Mouse (Mus musculus) neural tube, embryonic 12.5 days (tissue): Measurements from ENCODE around the gene Mfsd6. TPM values are rescaled to one million over a fixed set of nuclear protein-coding genes. Genes with fewer than 3 reads are reported as not detected.

Source experiments
- ATAC-seq: fragments of 200-750 bp; cut with Nextera tagmentation; 2 replicates; pipeline ENCODE4 v1.8.0; 2017; ENCODE audit warnings: low read depth, mild to moderate bottlenecking, moderate TSS enrichment, moderate library complexity; ENCODE audit not compliant: low FRiP score
- H3K27ac ChIP-seq: fragments of 300-500 bp; sonication (generic); 2 replicates; pipeline ENCODE4 v1.5.1; 2016
- H3K27me3 ChIP-seq: fragments of 300-500 bp; sonication (generic); replicated peaks from 2 replicates; pipeline ENCODE4 v1.6.1; 2016; ENCODE audit warnings: mild to moderate bottlenecking
- H3K36me3 ChIP-seq: fragments of 300-500 bp; sonication (generic); 2 replicates; pipeline ENCODE4 v1.6.1; 2016; ENCODE audit warnings: mild to moderate bottlenecking
- H3K4me1 ChIP-seq: fragments of 300-500 bp; sonication (generic); 2 replicates; pipeline ENCODE4 v1.6.1; 2016
- H3K4me2 ChIP-seq: fragments of 300-500 bp; sonication (generic); replicated peaks from 2 replicates; pipeline ENCODE4 v1.6.1; 2016; ENCODE audit warnings: mild to moderate bottlenecking
- H3K4me3 ChIP-seq: fragments of 300-500 bp; sonication (generic); 2 replicates; pipeline ENCODE4 v1.5.1; 2016
- H3K9ac ChIP-seq: fragments of 300-500 bp; sonication (generic); 2 replicates; pipeline ENCODE4 v1.6.1; 2016; ENCODE audit warnings: mild to moderate bottlenecking
- H3K9me3 ChIP-seq: fragments of 300-500 bp; sonication (generic); 2 replicates; pipeline ENCODE4 v1.6.1; 2016; ENCODE audit warnings: mild to moderate bottlenecking
- WGBS: fragments of 180-500 bp; shearing (Covaris S2); methylation state at CpG from one replicate; pipeline ENCODE4 v1.1.7; 2016; 5-methylcytosine and 5-hydroxymethylcytosine counted together
- polyA plus RNA-seq: library from polyadenylated mRNA; unstranded; fragments of >200 nt; fragmentation: Nextera tagmentation; extraction: Ambion mirVana; gene quantifications from 2 replicates; pipeline ENCODE4 v1.2.1, GENCODE M21; 2016

Gene Mfsd6
- polyA plus RNA-seq, 1 experiment from 2014 or later: 8.0 TPM

GRCm38 (mm10) chr1:52730258-52730657, 3.0 kb upstream of the Mfsd6 start:
- Histone ChIP-seq H3K9me3 (no peaks in the 10 kb centered on the region), H3K4me2 (no peak overlapping the region), H3K4me3 (no peak overlapping the region), H3K27me3 (no peaks in the 10 kb centered on the region), H3K9ac (no peak overlapping the region), H3K27ac (no peak overlapping the region), H3K36me3 (no peaks in the 10 kb centered on the region), H3K4me1 (no peaks in the 10 kb centered on the region)
- 92% methylated on average over 1 of the region's 1 CpGs for WGBS
- ATAC-seq: no peak

- Histone ChIP-seq H3K9ac (no peak overlapping the region), H3K4me1 (no peaks in the 10 kb centered on the region), H3K36me3 (no peaks in the 10 kb centered on the region), H3K27ac (no peak overlapping the region), H3K4me3 (no peak overlapping the region), H3K9me3 (no peaks in the 10 kb centered on the region), H3K27me3 (no peaks in the 10 kb centered on the region), H3K4me2 (no peak overlapping the region)
- no peak for ATAC-seq
- WGBS: 95% methylated on average over 5 of the region's 5 CpGs
Observed at GRCm38 (mm10) chr1:52728857-52729489, 1.7 kb upstream of the Mfsd6 start.

GRCm38 (mm10) chr1:52726371-52727055, 749 bp downstream of the Mfsd6 start:
- peak; percentile 81 for ATAC-seq
- Histone ChIP-seq H3K4me3 (peak overlapping the region; percentile 85), H3K9me3 (no peaks in the 10 kb centered on the region), H3K4me1 (no peaks in the 10 kb centered on the region), H3K9ac (peak overlapping the region; percentile 94), H3K27me3 (no peaks in the 10 kb centered on the region), H3K36me3 (no peaks in the 10 kb centered on the region), H3K27ac (peak overlapping the region; percentile 82), H3K4me2 (peak overlapping the region; percentile 86)
- under 1% methylated on average over 56 of the region's 56 CpGs for WGBS

- 57% methylated on average over 4 of the region's 4 CpGs for WGBS
- Histone ChIP-seq H3K9me3 (no peaks in the 10 kb centered on the region), H3K27ac (no peak overlapping the region), H3K9ac (no peak overlapping the region), H3K27me3 (no peaks in the 10 kb centered on the region), H3K4me1 (peaks cover 4% of the 10 kb centered on the region; the same call in 1 of the 2 replicates), H3K4me2 (no peak overlapping the region), H3K36me3 (no peaks in the 10 kb centered on the region), H3K4me3 (no peak overlapping the region)
- ATAC-seq: no peak
Observed at GRCm38 (mm10) chr1:52722586-52722985, 4.7 kb downstream of the Mfsd6 start.

- Histone ChIP-seq H3K9me3 (no peaks in the 10 kb centered on the region), H3K27ac (no peak overlapping the region), H3K4me2 (no peak overlapping the region), H3K4me3 (no peak overlapping the region), H3K9ac (no peak overlapping the region), H3K27me3 (no peaks in the 10 kb centered on the region), H3K4me1 (peaks cover 4% of the 10 kb centered on the region; the same call in 1 of the 2 replicates), H3K36me3 (no peaks in the 10 kb centered on the region)
- ATAC-seq: no peak
- WGBS: 59% methylated on average over 5 of the region's 5 CpGs
Observed at GRCm38 (mm10) chr1:52719096-52719495, 8.2 kb downstream of the Mfsd6 start.

GRCm38 (mm10) chr1:52718068-52718748, 9.1 kb downstream of the Mfsd6 start:
- no peak overlapping the region for H3K27ac ChIP-seq
- peak; percentile 33; the same call in 1 of the 2 replicates for ATAC-seq

GRCm38 (mm10) chr1:52714451-52714850, 12.8 kb downstream of the Mfsd6 start:
- no peak for ATAC-seq
- H3K9ac ChIP-seq: no peak overlapping the region
- no peaks in the 10 kb centered on the region for H3K9me3 ChIP-seq
- H3K4me3 ChIP-seq: no peak overlapping the region
- H3K4me1 ChIP-seq: peaks cover 6% of the 10 kb centered on the region; the same call in 1 of the 2 replicates
- H3K27ac ChIP-seq: no peak overlapping the region
- H3K36me3 ChIP-seq: no peaks in the 10 kb centered on the region
- no peaks in the 10 kb centered on the region for H3K27me3 ChIP-seq
- 44% methylated on average over 1 of the region's 1 CpGs for WGBS
- H3K4me2 ChIP-seq: no peak overlapping the region

More at GRCm38 (mm10) chr1:52718068-52718748, 9.1 kb downstream of the Mfsd6 start:
- Histone ChIP-seq H3K36me3 (no peaks in the 10 kb centered on the region), H3K9me3 (no peaks in the 10 kb centered on the region), H3K9ac (no peak overlapping the region), H3K4me1 (peaks cover 6% of the 10 kb centered on the region; the same call in 1 of the 2 replicates), H3K27me3 (no peaks in the 10 kb centered on the region), H3K4me2 (no peak overlapping the region), H3K4me3 (no peak overlapping the region)
- 46% methylated on average over 3 of the region's 3 CpGs for WGBS

- Histone ChIP-seq H3K27me3 (no peaks in the 10 kb centered on the region), H3K27ac (no peak overlapping the region), H3K9ac (no peak overlapping the region), H3K4me2 (no peak overlapping the region), H3K4me3 (no peak overlapping the region), H3K4me1 (peaks cover 6% of the 10 kb centered on the region; the same call in 1 of the 2 replicates), H3K36me3 (no peaks in the 10 kb centered on the region), H3K9me3 (no peaks in the 10 kb centered on the region)
- WGBS: 32% methylated on average over 3 of the region's 3 CpGs
- ATAC-seq: no peak
Observed at GRCm38 (mm10) chr1:52714021-52714420, 13.2 kb downstream of the Mfsd6 start.

- Histone ChIP-seq H3K27me3 (no peaks in the 10 kb centered on the region), H3K27ac (no peak overlapping the region), H3K9me3 (no peaks in the 10 kb centered on the region), H3K36me3 (no peaks in the 10 kb centered on the region), H3K4me2 (no peak overlapping the region), H3K4me3 (no peak overlapping the region), H3K4me1 (no peaks in the 10 kb centered on the region), H3K9ac (no peak overlapping the region)
- no peak for ATAC-seq
- 86% methylated on average over 6 of the region's 6 CpGs for WGBS
Observed at GRCm38 (mm10) chr1:52708745-52709144, 18.5 kb downstream of the Mfsd6 start.

GRCm38 (mm10) chr1:52707030-52707429, 20.2 kb downstream of the Mfsd6 start:
- no peak overlapping the region for H3K4me2 ChIP-seq
- no peaks in the 10 kb centered on the region for H3K9me3 ChIP-seq
- H3K27ac ChIP-seq: no peak overlapping the region
- 90% methylated on average over 3 of the region's 3 CpGs for WGBS
- H3K4me1 ChIP-seq: no peaks in the 10 kb centered on the region
- ATAC-seq: no peak
- H3K9ac ChIP-seq: no peak overlapping the region
- H3K4me3 ChIP-seq: no peak overlapping the region
- H3K36me3 ChIP-seq: no peaks in the 10 kb centered on the region
- no peaks in the 10 kb centered on the region for H3K27me3 ChIP-seq

- H3K36me3 ChIP-seq: no peaks in the 10 kb centered on the region
- no peak overlapping the region for H3K4me3 ChIP-seq
- H3K27ac ChIP-seq: no peak overlapping the region
- no peaks in the 10 kb centered on the region for H3K27me3 ChIP-seq
- no peak overlapping the region for H3K4me2 ChIP-seq
- no peaks in the 10 kb centered on the region for H3K4me1 ChIP-seq
- no peaks in the 10 kb centered on the region for H3K9me3 ChIP-seq
- WGBS: 85% methylated on average over 7 of the region's 7 CpGs
- ATAC-seq: no peak
- H3K9ac ChIP-seq: no peak overlapping the region
Observed at GRCm38 (mm10) chr1:52702738-52703491, 24.3 kb downstream of the Mfsd6 start.

GRCm38 (mm10) chr1:52701941-52702340, 25.3 kb downstream of the Mfsd6 start:
- Histone ChIP-seq H3K4me1 (no peaks in the 10 kb centered on the region), H3K4me2 (no peak overlapping the region), H3K36me3 (no peaks in the 10 kb centered on the region), H3K27me3 (no peaks in the 10 kb centered on the region), H3K9ac (no peak overlapping the region), H3K4me3 (no peak overlapping the region), H3K27ac (no peak overlapping the region), H3K9me3 (no peaks in the 10 kb centered on the region)
- 91% methylated on average over 1 of the region's 1 CpGs for WGBS
- no peak for ATAC-seq
